Mouse (Mus musculus): ENCODE measurements around the gene Chn1. TPM values are rescaled to one million over a fixed set of nuclear protein-coding genes. Genes with fewer than 3 reads are reported as not detected.

The Chn1 gene
- total and polyA plus RNA-seq, 3 experiments, result 5.0 to 14.1 TPM; not detected in 1

GRCm38 (mm10) chr2:73654892-73655243 lies 120.3 kb downstream of the Chn1 start:
- H3K9ac ChIP-seq (ENCODE audit: control insufficient read depth, low read depth, low read length, poor library complexity, severe bottlenecking), result no peak overlapping the region
- no peak overlapping the region for H3K27ac ChIP-seq (ENCODE audit: control insufficient read depth, low read depth, low read length)
- H3K79me2 ChIP-seq (ENCODE audit: control insufficient read depth, insufficient read depth, low read length, poor library complexity), result no peaks in the 10 kb centered on the region
- no peaks in the 10 kb centered on the region for H3K4me1 ChIP-seq (ENCODE audit: control insufficient read depth in 1 of 2, insufficient read depth in 2 of 2, low read length in 2 of 2)
- H3K4me3 ChIP-seq (ENCODE audit: control insufficient read depth in 1 of 2, insufficient read depth in 1 of 2, low read depth in 2 of 2, low read length in 2 of 2), result no peak overlapping the region
- no peak for TF ChIP-seq UBTF (IDR thresholded peaks at IDR 0.05; ENCODE audit: borderline replicate concordance, insufficient read depth, low read depth, low read length)
- TF ChIP-seq ZKSCAN1 (IDR thresholded peaks at IDR 0.05; ENCODE audit: low read depth, low read length), result no peak
- no peak for TF ChIP-seq RAD21 (IDR thresholded peaks at IDR 0.05; ENCODE audit: low read depth, low read length)
- TF ChIP-seq NELFE (IDR thresholded peaks at IDR 0.05; ENCODE audit: low read depth, low read length), result no peak
- no peak for TF ChIP-seq JUND (IDR thresholded peaks at IDR 0.05; ENCODE audit: low read depth, low read length)
- DNase-seq (ENCODE audit: low read depth, low spot score), result no peak
- H3K9me3 ChIP-seq (replicated peaks; ENCODE audit: insufficient read depth, low read length), result no peaks in the 10 kb centered on the region
- H3K27me3 ChIP-seq (ENCODE audit: control insufficient read depth in 1 of 2, insufficient read depth in 2 of 2, low read length in 2 of 2), result no peaks in the 10 kb centered on the region
- no peaks in the 10 kb centered on the region for H3K36me3 ChIP-seq (ENCODE audit: control insufficient read depth in 1 of 2, insufficient read depth in 2 of 2, low read length in 2 of 2)

- no peaks in the 10 kb centered on the region for H3K79me2 ChIP-seq (ENCODE audit: control insufficient read depth, insufficient read depth, low read length, poor library complexity)
- H3K27me3 ChIP-seq (ENCODE audit: control insufficient read depth in 1 of 2, insufficient read depth in 2 of 2, low read length in 2 of 2), result no peaks in the 10 kb centered on the region
- H3K9me3 ChIP-seq (replicated peaks; ENCODE audit: insufficient read depth, low read length), result no peaks in the 10 kb centered on the region
- no peak overlapping the region for H3K27ac ChIP-seq (ENCODE audit: control insufficient read depth, low read depth, low read length)
- no peaks in the 10 kb centered on the region for H3K4me1 ChIP-seq (ENCODE audit: control insufficient read depth in 1 of 2, insufficient read depth in 2 of 2, low read length in 2 of 2)
- DNase-seq (ENCODE audit: low read depth, low spot score), result no peak
- no peaks in the 10 kb centered on the region for H3K36me3 ChIP-seq (ENCODE audit: control insufficient read depth in 1 of 2, insufficient read depth in 2 of 2, low read length in 2 of 2)
- H3K9ac ChIP-seq (ENCODE audit: control insufficient read depth, low read depth, low read length, poor library complexity, severe bottlenecking), result no peak overlapping the region
- no peak overlapping the region for H3K4me3 ChIP-seq (ENCODE audit: control insufficient read depth in 1 of 2, insufficient read depth in 1 of 2, low read depth in 2 of 2, low read length in 2 of 2)
- no peak for TF ChIP-seq E2F4 (IDR thresholded peaks at IDR 0.05; ENCODE audit: borderline replicate concordance, low read depth, low read length)
These were observed 120.9 kb downstream of the Chn1 start for GRCm38 (mm10) chr2:73654059-73654891.

- Histone ChIP-seq H3K9ac (ENCODE audit: control insufficient read depth, low read depth, low read length, poor library complexity, severe bottlenecking) (no peak overlapping the region), H3K79me2 (ENCODE audit: control insufficient read depth, insufficient read depth, low read length, poor library complexity) (no peaks in the 10 kb centered on the region), H3K27me3 (ENCODE audit: control insufficient read depth in 1 of 2, insufficient read depth in 2 of 2, low read length in 2 of 2) (no peaks in the 10 kb centered on the region), H3K4me3 (ENCODE audit: control insufficient read depth in 1 of 2, insufficient read depth in 1 of 2, low read depth in 2 of 2, low read length in 2 of 2) (no peak overlapping the region), H3K9me3 (replicated peaks; ENCODE audit: insufficient read depth, low read length) (no peaks in the 10 kb centered on the region), H3K4me1 (ENCODE audit: control insufficient read depth in 1 of 2, insufficient read depth in 2 of 2, low read length in 2 of 2) (no peaks in the 10 kb centered on the region), H3K27ac (ENCODE audit: control insufficient read depth, low read depth, low read length) (no peak overlapping the region), H3K36me3 (ENCODE audit: control insufficient read depth in 1 of 2, insufficient read depth in 2 of 2, low read length in 2 of 2) (no peaks in the 10 kb centered on the region)
- TF ChIP-seq RAD21 (IDR thresholded peaks at IDR 0.05; ENCODE audit: low read depth, low read length), result no peak
- no peak for TF ChIP-seq GABPA (IDR thresholded peaks at IDR 0.05; ENCODE audit: low read depth, low read length)
- no peak for TF ChIP-seq GATA1 (IDR thresholded peaks at IDR 0.05; ENCODE audit: low read depth, low read length)
- no peak for TF ChIP-seq ETS1 (IDR thresholded peaks at IDR 0.05; ENCODE audit: low read depth, low read length)
- TF ChIP-seq NELFE (IDR thresholded peaks at IDR 0.05; ENCODE audit: low read depth, low read length), result no peak
- no peak for TF ChIP-seq ZC3H11A (IDR thresholded peaks at IDR 0.05; ENCODE audit: low read depth, low read length)
- no peak for TF ChIP-seq JUND (IDR thresholded peaks at IDR 0.05; ENCODE audit: low read depth, low read length)
- no peak for TF ChIP-seq TBP (IDR thresholded peaks at IDR 0.05; ENCODE audit: low read depth, low read length)
- TF ChIP-seq NRF1 (IDR thresholded peaks at IDR 0.05; ENCODE audit: insufficient read depth, low read depth, low read length, poor library complexity, severe bottlenecking), result no peak
- TF ChIP-seq MEF2A (IDR thresholded peaks at IDR 0.05; ENCODE audit: extremely low read depth, insufficient replicate concordance, low read depth, low read length, poor library complexity, severe bottlenecking), result no peak
- no peak for TF ChIP-seq MAZ (IDR thresholded peaks at IDR 0.05; ENCODE audit: low read depth, low read length)
- TF ChIP-seq ZNF384 (IDR thresholded peaks at IDR 0.05; ENCODE audit: low read depth, low read length), result no peak
- TF ChIP-seq CHD2 (IDR thresholded peaks at IDR 0.05; ENCODE audit: low read length), result no peak
- no peak for TF ChIP-seq BHLHE40 (IDR thresholded peaks at IDR 0.05; ENCODE audit: borderline replicate concordance, low read depth, low read length)
- no peak for TF ChIP-seq USF2 (IDR thresholded peaks at IDR 0.05; ENCODE audit: borderline replicate concordance in 1 of 2, insufficient read depth in 1 of 2, low read depth in 1 of 2, low read length in 2 of 2)
- TF ChIP-seq POLR2A (IDR thresholded peaks at IDR 0.05; ENCODE audit: control insufficient read depth in 1 of 2, insufficient read depth in 1 of 2, low read depth in 1 of 2, low read length in 2 of 2, poor library complexity in 1 of 2), result no peak
- DNase-seq (ENCODE audit: low read depth, low spot score), result no peak
These were observed 137.5 kb downstream of the Chn1 start for GRCm38 (mm10) chr2:73637688-73638087.

Measured in MEL (cell line).